Mouse (Mus musculus): ENCODE results near the gene Ddit4l. TPM values are rescaled to one million over a fixed set of nuclear protein-coding genes. Genes with fewer than 3 reads are reported as not detected.

Gene Ddit4l
- polyA plus RNA-seq, 1 experiment from 2014 or later, result 15.3 TPM

DNA sequence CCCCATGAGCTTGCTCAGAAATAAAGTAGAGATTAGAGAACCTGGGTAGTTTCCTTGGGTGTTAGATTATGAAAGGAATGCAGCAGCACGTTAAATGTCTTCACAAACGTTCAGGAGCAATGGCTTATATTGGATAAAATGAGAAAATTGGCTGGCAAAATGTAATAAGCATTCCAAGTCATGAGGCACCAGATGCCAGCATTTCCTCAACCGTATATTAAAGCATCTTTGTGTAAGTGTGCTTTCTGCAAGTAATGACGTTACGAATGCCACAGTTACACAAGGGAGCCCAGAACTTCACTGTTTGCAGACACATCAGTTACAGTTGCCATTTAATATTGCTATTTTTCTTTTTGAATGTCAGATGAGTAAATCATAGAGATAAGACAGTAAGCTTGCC is 872 bp upstream of the Ddit4l start:
- no peak overlapping the region for H3K27ac ChIP-seq (ENCODE audit: low read length)
- H3K4me2 ChIP-seq (replicated peaks; ENCODE audit: low read depth, low read length), result no peak overlapping the region
- H3K4me1 ChIP-seq (ENCODE audit: insufficient read depth, low read length), result peaks cover 19% of the 10 kb centered on the region; the same call in 1 of the 2 replicates
- H3K9me3 ChIP-seq (ENCODE audit: low read length), result no peaks in the 10 kb centered on the region
- 90% methylated on average over 5 of the region's 5 CpGs for WGBS
- H3K27me3 ChIP-seq (ENCODE audit: insufficient read depth, low read length), result no peaks in the 10 kb centered on the region
- no peak overlapping the region for H3K4me3 ChIP-seq (ENCODE audit: low read length)
- no peak for ATAC-seq (ENCODE audit: low FRiP score, low TSS enrichment)
- no peaks in the 10 kb centered on the region for H3K36me3 ChIP-seq (ENCODE audit: insufficient read depth, low read length)
- no peak overlapping the region for H3K9ac ChIP-seq (replicated peaks; ENCODE audit: low read length)

- no peak overlapping the region for H3K9ac ChIP-seq (replicated peaks; ENCODE audit: low read length)
- H3K27ac ChIP-seq (ENCODE audit: low read length), result no peak overlapping the region
- 50% methylated on average over 6 of the region's 6 CpGs for WGBS
- H3K4me1 ChIP-seq (ENCODE audit: insufficient read depth, low read length), result peaks cover 19% of the 10 kb centered on the region; the same call in 1 of the 2 replicates
- no peak for ATAC-seq (ENCODE audit: low FRiP score, low TSS enrichment)
- H3K4me3 ChIP-seq (ENCODE audit: low read length), result no peak overlapping the region
- H3K36me3 ChIP-seq (ENCODE audit: insufficient read depth, low read length), result no peaks in the 10 kb centered on the region
- no peaks in the 10 kb centered on the region for H3K9me3 ChIP-seq (ENCODE audit: low read length)
- no peak overlapping the region for H3K4me2 ChIP-seq (replicated peaks; ENCODE audit: low read depth, low read length)
- no peaks in the 10 kb centered on the region for H3K27me3 ChIP-seq (ENCODE audit: insufficient read depth, low read length)
Measured at GRCm38 (mm10) chr3:137622091-137622490, 679 bp downstream of the Ddit4l start.

GRCm38 (mm10) chr3:137622895-137623580 is 1.6 kb downstream of the Ddit4l start:
- H3K9ac ChIP-seq (replicated peaks; ENCODE audit: low read length), result peak overlapping the region; percentile 72
- no peaks in the 10 kb centered on the region for H3K27me3 ChIP-seq (ENCODE audit: insufficient read depth, low read length)
- H3K27ac ChIP-seq (ENCODE audit: low read length), result no peak overlapping the region

DNA sequence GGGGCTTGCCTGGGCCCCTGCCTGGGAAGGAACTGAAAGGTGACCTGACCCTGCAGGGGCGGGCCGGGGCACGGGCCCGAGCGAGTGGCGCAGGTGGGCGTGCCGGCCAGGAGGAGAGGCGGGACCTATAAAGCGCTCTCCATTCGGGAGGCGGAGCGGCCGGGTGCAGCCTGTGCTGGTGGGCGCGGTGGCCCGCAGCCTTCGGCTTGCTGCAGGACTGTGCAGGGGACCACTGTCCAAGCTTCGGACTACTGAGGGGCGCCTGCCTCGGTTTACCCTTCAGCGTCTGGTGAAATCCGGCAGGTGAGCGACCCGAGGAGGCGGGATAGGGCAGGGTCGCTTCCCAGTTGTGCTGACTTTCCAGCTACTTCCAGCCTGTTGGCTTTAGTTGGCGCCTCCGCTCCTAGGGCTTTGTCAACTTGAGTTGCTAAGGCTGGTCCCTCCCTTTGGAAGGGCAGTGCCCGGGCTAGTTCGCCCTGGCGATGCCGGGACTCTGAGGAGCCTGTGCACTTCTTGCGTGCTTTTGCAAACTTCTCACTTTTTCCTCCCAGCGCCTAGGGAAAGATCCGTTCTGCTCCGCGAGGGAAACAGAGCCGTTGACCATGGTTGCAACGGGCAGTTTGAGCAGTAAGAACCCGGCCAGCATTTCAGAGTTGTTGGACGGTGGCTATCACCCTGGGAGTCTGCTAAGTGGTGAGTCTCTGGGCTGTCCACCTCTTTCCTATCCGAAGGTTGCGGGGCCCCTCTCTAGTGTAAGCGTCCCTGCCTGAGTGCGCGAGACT is 2.4 kb downstream of the Ddit4l start:
- H3K27ac ChIP-seq (ENCODE audit: low read length), result 0 out of 2 replicates have a peak overlapping the region, but pooled peaks have one; percentile 18
- H3K9ac ChIP-seq (replicated peaks; ENCODE audit: low read length), result peak overlapping the region; percentile 72
- H3K4me2 ChIP-seq (replicated peaks; ENCODE audit: low read depth, low read length), result peak overlapping the region; percentile 93
- peak overlapping the region; percentile 72 for H3K4me3 ChIP-seq (ENCODE audit: low read length)
- H3K9me3 ChIP-seq (ENCODE audit: low read length), result no peaks in the 10 kb centered on the region
- WGBS, result under 1% methylated on average over 44 of the region's 47 CpGs
- no peaks in the 10 kb centered on the region for H3K27me3 ChIP-seq (ENCODE audit: insufficient read depth, low read length)
- H3K36me3 ChIP-seq (ENCODE audit: insufficient read depth, low read length), result no peaks in the 10 kb centered on the region
- H3K4me1 ChIP-seq (ENCODE audit: insufficient read depth, low read length), result peaks cover 19% of the 10 kb centered on the region; the same call in 1 of the 2 replicates
- ATAC-seq (ENCODE audit: low FRiP score, low TSS enrichment), result peak; percentile 99

More at GRCm38 (mm10) chr3:137622895-137623580, 1.6 kb downstream of the Ddit4l start:
- Histone ChIP-seq H3K4me2 (replicated peaks; ENCODE audit: low read depth, low read length) (peak overlapping the region; percentile 93), H3K4me3 (ENCODE audit: low read length) (peak overlapping the region; percentile 72), H3K4me1 (ENCODE audit: insufficient read depth, low read length) (peaks cover 19% of the 10 kb centered on the region; the same call in 1 of the 2 replicates), H3K9me3 (ENCODE audit: low read length) (no peaks in the 10 kb centered on the region), H3K36me3 (ENCODE audit: insufficient read depth, low read length) (no peaks in the 10 kb centered on the region)
- ATAC-seq (ENCODE audit: low FRiP score, low TSS enrichment), result no peak
- 42% methylated on average over 14 of the region's 14 CpGs for WGBS

DNA sequence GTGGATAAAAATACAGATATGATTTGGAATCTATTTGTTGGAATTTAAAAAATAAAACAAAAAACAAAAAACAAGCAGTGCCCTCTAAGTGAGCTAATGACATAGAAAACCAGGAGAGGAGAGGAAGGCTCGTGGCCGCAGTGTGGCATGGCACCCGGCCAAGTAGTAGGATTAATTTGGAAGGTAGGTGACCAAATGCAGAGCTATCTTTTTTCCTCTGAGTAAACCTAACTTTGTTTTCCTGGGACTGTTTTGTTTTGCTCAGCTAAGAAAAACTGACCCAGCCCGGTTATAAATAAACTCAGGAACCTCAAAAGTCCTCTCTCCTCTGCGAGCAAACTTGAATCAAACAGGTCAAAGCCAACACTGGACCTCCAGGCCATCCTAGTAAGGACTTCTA is 3.6 kb downstream of the Ddit4l start:
- H3K36me3 ChIP-seq (ENCODE audit: insufficient read depth, low read length), result no peaks in the 10 kb centered on the region
- H3K27ac ChIP-seq (ENCODE audit: low read length), result no peak overlapping the region
- H3K9me3 ChIP-seq (ENCODE audit: low read length), result no peaks in the 10 kb centered on the region
- no peak overlapping the region; the same call in 1 of the 2 replicates for H3K4me2 ChIP-seq (replicated peaks; ENCODE audit: low read depth, low read length)
- no peak for ATAC-seq (ENCODE audit: low FRiP score, low TSS enrichment)
- no peaks in the 10 kb centered on the region for H3K27me3 ChIP-seq (ENCODE audit: insufficient read depth, low read length)
- peaks cover 19% of the 10 kb centered on the region; the same call in 1 of the 2 replicates for H3K4me1 ChIP-seq (ENCODE audit: insufficient read depth, low read length)
- H3K9ac ChIP-seq (replicated peaks; ENCODE audit: low read length), result no peak overlapping the region
- 58% methylated on average over 5 of the region's 5 CpGs for WGBS
- no peak overlapping the region for H3K4me3 ChIP-seq (ENCODE audit: low read length)

GRCm38 (mm10) chr3:137633726-137634125 is 12.3 kb downstream of the Ddit4l start:
- Histone ChIP-seq H3K9ac (replicated peaks; ENCODE audit: low read length) (no peak overlapping the region), H3K4me3 (ENCODE audit: low read length) (no peak overlapping the region), H3K27me3 (ENCODE audit: insufficient read depth, low read length) (no peaks in the 10 kb centered on the region), H3K36me3 (ENCODE audit: insufficient read depth, low read length) (no peaks in the 10 kb centered on the region), H3K4me2 (replicated peaks; ENCODE audit: low read depth, low read length) (no peak overlapping the region), H3K27ac (ENCODE audit: low read length) (no peak overlapping the region), H3K9me3 (ENCODE audit: low read length) (no peaks in the 10 kb centered on the region), H3K4me1 (ENCODE audit: insufficient read depth, low read length) (no peaks in the 10 kb centered on the region)
- no peak for ATAC-seq (ENCODE audit: low FRiP score, low TSS enrichment)
- 78% methylated on average over 10 of the region's 10 CpGs for WGBS

DNA sequence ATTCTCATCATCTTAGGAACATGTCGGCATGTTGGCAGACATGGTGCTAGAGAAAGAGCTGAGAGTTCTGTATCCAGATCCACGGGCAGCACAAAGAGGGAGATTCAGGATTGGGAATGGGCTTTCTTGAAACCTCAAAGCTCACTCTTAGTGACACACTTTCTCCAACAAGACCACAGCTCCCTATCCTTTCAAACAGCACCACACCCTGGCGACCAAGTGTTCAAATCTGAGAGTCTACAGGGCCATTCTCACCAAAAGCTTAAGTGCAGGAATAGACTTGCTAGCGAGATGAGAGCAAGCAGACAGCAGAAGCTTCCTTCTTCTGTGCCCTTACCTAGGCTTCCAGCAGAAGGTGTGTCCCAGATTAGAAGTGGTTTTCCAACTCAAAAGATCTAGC is 15.2 kb downstream of the Ddit4l start:
- Histone ChIP-seq H3K27ac (ENCODE audit: low read length) (no peak overlapping the region), H3K4me1 (ENCODE audit: insufficient read depth, low read length) (no peaks in the 10 kb centered on the region), H3K36me3 (ENCODE audit: insufficient read depth, low read length) (no peaks in the 10 kb centered on the region), H3K9ac (replicated peaks; ENCODE audit: low read length) (no peak overlapping the region), H3K27me3 (ENCODE audit: insufficient read depth, low read length) (no peaks in the 10 kb centered on the region), H3K4me2 (replicated peaks; ENCODE audit: low read depth, low read length) (no peak overlapping the region), H3K4me3 (ENCODE audit: low read length) (no peak overlapping the region), H3K9me3 (ENCODE audit: low read length) (no peaks in the 10 kb centered on the region)
- ATAC-seq (ENCODE audit: low FRiP score, low TSS enrichment), result no peak
- 88% methylated on average over 4 of the region's 4 CpGs for WGBS

DNA sequence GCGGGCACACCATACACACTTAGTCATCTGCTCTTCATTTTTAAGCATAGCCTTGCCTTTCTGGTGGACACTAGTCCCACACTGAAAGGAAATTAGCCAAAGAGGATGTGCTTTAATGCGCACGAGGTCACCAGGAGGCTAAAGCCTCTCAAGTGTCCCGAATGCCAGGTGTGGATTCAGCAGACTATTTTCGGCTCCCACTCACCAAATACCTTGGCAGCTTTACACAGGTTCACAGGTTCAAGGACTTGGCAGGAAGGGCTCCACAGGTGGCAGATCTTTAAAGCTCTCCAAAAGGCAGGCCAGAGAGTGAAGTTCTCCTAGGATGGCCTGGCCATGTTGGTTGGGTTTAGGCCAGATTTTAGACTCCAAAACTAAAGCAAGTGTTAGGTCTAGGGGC is 19.8 kb downstream of the Ddit4l start:
- WGBS, result 85% methylated on average over 5 of the region's 5 CpGs

DNA sequence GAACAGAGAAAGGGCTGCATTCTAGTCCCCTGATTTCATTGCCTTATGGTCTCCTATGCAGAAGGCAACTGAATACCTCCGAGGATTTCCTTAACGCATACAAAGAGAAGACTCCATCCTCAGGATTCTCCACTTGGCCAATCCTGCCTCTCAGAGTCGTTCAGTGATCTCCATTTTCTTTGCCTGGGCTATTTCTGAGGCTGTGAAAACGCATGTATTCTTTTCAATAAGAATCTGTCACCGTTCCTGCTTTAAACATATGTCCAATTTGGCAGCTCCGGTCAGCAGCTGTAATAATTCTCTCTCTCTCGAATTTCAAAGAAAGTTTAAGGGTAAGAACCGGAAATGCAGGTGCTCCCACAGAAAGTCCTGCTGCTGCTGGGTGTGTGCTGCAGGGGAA is 20.7 kb downstream of the Ddit4l start:
- Histone ChIP-seq H3K9ac (replicated peaks; ENCODE audit: low read length) (no peak overlapping the region), H3K4me3 (ENCODE audit: low read length) (no peak overlapping the region), H3K9me3 (ENCODE audit: low read length) (no peaks in the 10 kb centered on the region), H3K4me1 (ENCODE audit: insufficient read depth, low read length) (no peaks in the 10 kb centered on the region), H3K36me3 (ENCODE audit: insufficient read depth, low read length) (no peaks in the 10 kb centered on the region), H3K27me3 (ENCODE audit: insufficient read depth, low read length) (no peaks in the 10 kb centered on the region), H3K27ac (ENCODE audit: low read length) (no peak overlapping the region), H3K4me2 (replicated peaks; ENCODE audit: low read depth, low read length) (no peak overlapping the region)
- no peak for ATAC-seq (ENCODE audit: low FRiP score, low TSS enrichment)
- WGBS, result 29% methylated on average over 8 of the region's 8 CpGs

More for the DNA sequence above, 19.8 kb downstream of the Ddit4l start:
- Histone ChIP-seq H3K9me3 (ENCODE audit: low read length) (no peaks in the 10 kb centered on the region), H3K4me2 (replicated peaks; ENCODE audit: low read depth, low read length) (no peak overlapping the region), H3K9ac (replicated peaks; ENCODE audit: low read length) (no peak overlapping the region), H3K4me3 (ENCODE audit: low read length) (no peak overlapping the region), H3K27ac (ENCODE audit: low read length) (no peak overlapping the region), H3K27me3 (ENCODE audit: insufficient read depth, low read length) (no peaks in the 10 kb centered on the region), H3K4me1 (ENCODE audit: insufficient read depth, low read length) (no peaks in the 10 kb centered on the region), H3K36me3 (ENCODE audit: insufficient read depth, low read length) (no peaks in the 10 kb centered on the region)
- no peak for ATAC-seq (ENCODE audit: low FRiP score, low TSS enrichment)

- H3K27ac ChIP-seq (ENCODE audit: low read length), result no peak overlapping the region
- no peaks in the 10 kb centered on the region for H3K9me3 ChIP-seq (ENCODE audit: low read length)
- H3K27me3 ChIP-seq (ENCODE audit: insufficient read depth, low read length), result no peaks in the 10 kb centered on the region
- WGBS, result 48% methylated on average over 3 of the region's 3 CpGs
- H3K4me3 ChIP-seq (ENCODE audit: low read length), result no peak overlapping the region
- no peaks in the 10 kb centered on the region for H3K4me1 ChIP-seq (ENCODE audit: insufficient read depth, low read length)
- no peaks in the 10 kb centered on the region for H3K36me3 ChIP-seq (ENCODE audit: insufficient read depth, low read length)
- no peak for ATAC-seq (ENCODE audit: low FRiP score, low TSS enrichment)
- H3K4me2 ChIP-seq (replicated peaks; ENCODE audit: low read depth, low read length), result no peak overlapping the region
- H3K9ac ChIP-seq (replicated peaks; ENCODE audit: low read length), result no peak overlapping the region
Measured at GRCm38 (mm10) chr3:137642568-137642967, 21.2 kb downstream of the Ddit4l start.

Data from kidney, embryonic 16.5 days (tissue).